Mouse (Mus musculus) activated CD4-positive, CD25-positive, alpha-beta regulatory T cell, adult 9 weeks (primary cell): ENCODE results near the gene Insig1. TPM values are rescaled to one million over a fixed set of nuclear protein-coding genes. Genes with fewer than 3 reads are reported as not detected.

Source experiments
- polyA plus RNA-seq: library from polyadenylated mRNA; unstranded; fragments of 100-300 nt; shearing (Covaris generic); gene quantifications from one replicate; pipeline ENCODE4 v1.2.1, GENCODE M21; 2017

The Insig1 gene
- 10.6 TPM for polyA plus RNA-seq

DNA sequence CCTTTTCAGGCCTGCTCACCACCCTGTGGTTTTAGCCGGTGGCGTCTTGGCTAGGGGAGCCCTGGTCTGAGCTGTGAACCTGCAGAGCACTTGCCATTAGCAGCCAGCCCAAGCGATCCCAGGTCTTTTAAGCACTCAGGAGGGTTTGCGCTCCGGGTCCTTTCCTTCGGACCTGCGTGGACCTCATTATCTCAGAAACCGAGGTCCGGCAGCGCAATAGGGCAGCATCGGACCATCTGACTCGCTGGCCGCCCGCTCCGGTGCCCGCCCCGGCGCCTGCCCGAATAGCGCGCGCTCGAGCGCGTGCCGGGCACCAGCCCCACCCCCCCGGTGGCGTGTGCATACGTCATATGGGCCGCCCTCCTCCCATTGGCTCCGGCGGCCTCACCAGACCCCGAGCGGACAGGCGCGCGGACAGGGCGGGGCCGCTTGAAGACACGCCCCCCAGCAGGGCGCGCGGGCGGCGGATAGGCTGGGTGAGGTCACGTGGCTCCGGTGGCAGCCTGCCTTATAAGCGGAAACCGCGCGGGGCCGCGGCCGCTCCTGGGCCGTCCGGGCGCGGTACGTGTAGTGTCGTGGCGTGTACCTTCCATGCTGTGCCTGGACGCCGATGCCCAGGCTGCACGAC, at the start of gene Insig1:
Insig1 (plus strand) TSS at position 536 of the 628 bp plus-strand sequence.

Other genes with a start within 250 kb of the Insig1 start
- gene Htr5a, start 229.2 kb upstream of the Insig1 start, polyA plus RNA-seq, result not detected
- gene En2, start 94.3 kb downstream of the Insig1 start, polyA plus RNA-seq, result not detected
- not detected for gene Cnpy1, start 174.4 kb downstream of the Insig1 start, polyA plus RNA-seq
- gene Rbm33, start 245.8 kb downstream of the Insig1 start, polyA plus RNA-seq, result 5.6 TPM